Mouse (Mus musculus): ENCODE data around the gene Spdye4b.

The Spdye4b gene

DNA sequence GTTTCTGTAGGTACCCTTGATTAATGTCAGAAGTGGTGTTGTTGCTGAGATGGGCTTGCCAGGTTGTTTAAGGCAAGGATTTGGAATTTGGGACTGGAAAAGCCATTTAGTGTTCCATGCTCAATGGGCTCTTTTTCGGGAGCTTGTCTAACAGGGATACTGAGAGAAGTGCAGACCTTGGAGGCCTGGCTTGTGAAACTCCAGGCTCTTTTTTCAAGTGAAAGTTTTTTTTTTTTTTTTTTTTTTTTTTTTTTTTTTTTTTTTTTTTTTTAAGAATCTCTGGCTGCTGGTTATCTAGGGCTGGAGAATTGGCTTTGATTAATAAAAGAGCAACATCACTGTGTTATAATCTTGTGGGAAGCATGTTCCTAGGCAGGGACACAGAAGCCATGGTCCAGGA is 41.5 kb downstream of the Spdye4b start:
- DNase-seq: no peak

DNA sequence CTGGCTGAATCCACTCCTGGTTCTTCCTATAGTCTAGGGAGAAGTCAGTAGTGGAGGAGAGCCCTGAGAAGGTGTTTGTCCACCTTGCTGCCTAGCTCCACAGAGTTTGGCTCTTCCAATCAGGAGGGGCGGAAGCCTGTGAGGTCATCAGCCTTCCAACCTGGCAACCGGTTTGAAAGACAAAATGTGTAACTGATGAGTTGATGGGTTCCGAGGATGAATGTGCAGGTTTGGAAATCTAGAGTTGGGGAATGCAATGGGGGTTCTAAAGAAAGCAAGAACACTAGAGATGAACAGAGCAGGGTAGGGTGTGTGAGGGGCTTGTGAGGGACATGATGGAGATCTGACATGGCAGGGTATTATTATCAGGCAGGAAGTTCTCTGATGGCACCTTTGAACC is 46.0 kb downstream of the Spdye4b start, which contains the start of gene Spdye4a:
TSS of gene Spdye4a (minus strand) at position 101 of the 400 bp plus-strand sequence.
- DNase-seq: no peak

DNA sequence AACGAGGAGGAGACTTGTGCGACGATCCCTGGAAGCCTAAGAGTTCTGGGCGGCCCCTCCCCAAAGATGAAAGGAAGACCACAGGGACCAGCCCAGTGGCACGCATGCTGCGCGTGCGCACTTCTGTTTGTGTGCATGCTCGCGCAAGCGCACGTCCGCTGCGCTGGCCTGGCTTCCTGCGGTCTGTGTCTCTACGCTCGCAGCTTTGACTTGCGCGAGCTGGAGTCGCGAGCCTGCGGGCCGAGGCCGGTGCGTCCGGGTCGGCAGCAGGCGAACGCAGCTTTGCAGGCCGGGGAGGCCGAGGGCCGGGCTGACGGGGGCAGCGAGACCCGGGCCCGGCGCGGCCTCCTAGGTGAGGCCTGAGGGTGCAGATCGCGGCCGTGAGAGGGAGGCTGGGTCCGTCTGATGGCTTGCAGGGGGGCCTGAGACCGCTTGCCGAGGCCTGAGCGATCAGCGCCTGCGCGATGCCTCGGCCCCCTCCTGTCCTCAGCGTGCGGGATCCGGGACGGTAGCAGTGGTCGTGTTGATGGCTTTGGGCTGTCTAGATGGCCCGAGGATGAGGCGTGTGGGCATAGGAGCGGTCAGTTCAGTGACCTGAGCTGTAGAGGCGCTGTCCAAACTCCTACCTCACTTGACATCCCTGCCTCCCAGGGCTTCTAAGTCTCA is 54.3 kb downstream of the Spdye4b start, which contains the start of gene Zfp12:
TSS of gene Zfp12 (plus strand) at position 136 of the 666 bp plus-strand sequence.
- peak; percentile 92 for DNase-seq

DNA sequence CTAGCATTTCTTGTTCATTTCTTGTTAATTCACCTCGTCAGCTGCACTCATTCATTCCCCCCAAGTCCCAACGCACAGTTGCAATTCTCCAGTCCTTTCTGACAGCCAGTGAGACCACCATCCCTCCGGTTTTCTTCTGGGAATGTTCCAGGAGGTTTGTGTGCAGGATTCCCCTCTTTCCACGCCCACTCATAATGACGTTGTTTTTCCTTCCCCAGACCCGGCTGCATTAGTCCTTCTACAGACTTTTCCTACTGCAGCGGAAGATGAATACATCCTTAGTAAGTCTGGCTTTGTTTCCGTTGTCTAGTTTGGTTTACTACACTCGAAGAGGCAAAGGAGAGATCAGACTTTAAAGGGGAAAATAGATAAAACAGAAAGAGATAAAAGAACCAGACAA is 55.2 kb downstream of the Spdye4b start:
- no peak for DNase-seq

DNA sequence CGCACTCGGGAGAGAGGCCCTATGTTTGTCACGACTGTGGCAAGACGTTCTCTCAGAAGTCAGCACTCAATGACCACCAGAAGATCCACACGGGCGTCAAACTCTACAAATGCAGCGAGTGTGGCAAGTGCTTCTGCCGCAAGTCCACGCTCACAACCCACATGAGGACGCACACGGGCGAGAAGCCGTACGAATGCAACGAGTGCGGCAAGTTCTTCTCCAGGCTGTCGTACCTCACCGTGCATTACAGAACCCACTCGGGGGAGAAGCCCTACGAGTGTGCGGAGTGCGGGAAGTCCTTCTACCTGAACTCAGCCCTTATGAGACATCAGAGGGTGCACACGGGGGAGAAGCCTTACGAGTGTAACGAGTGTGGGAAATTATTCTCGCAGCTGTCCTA is 64.1 kb downstream of the Spdye4b start:
- DNase-seq: no peak

DNA sequence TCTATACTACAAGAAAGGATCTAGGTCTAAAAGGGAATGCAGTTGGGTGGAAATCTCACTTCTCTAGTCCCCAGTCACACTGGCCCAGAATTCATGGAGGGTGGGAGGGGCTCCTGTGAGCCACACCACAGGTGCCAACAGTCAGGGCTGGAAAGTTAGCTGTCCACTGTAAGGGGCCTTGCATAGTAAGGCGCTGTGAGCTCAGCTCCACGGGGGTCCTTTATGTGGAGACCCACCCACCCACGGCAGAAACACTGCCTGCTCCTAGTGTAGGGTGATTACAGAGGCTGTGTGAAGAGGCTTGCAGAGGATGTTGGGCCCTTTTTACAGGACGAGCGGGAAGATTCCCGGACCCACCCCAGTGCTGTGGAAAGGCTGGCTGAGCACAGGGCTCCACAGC is 71.2 kb downstream of the Spdye4b start:
- no peak for DNase-seq

DNA sequence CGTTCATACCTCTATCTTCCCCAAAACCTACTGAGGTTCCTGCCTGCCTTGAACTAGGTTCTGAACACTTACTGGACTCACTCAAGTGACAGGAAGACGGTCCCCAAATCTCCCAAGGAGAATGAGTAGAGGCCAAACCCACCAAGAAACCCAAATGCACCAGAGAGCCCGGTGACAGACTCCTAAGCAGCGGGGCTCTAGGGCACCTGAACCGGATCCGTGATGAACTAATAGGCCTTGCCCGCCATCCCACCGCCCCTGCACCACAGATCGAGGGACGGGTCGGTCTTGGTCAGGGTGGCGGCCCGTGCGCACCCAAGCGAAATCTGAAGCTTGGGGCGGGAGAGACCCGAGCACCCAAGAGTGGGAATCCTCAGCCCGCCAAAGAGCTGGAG is 72.0 kb downstream of the Spdye4b start:
- DNase-seq: no peak

DNA sequence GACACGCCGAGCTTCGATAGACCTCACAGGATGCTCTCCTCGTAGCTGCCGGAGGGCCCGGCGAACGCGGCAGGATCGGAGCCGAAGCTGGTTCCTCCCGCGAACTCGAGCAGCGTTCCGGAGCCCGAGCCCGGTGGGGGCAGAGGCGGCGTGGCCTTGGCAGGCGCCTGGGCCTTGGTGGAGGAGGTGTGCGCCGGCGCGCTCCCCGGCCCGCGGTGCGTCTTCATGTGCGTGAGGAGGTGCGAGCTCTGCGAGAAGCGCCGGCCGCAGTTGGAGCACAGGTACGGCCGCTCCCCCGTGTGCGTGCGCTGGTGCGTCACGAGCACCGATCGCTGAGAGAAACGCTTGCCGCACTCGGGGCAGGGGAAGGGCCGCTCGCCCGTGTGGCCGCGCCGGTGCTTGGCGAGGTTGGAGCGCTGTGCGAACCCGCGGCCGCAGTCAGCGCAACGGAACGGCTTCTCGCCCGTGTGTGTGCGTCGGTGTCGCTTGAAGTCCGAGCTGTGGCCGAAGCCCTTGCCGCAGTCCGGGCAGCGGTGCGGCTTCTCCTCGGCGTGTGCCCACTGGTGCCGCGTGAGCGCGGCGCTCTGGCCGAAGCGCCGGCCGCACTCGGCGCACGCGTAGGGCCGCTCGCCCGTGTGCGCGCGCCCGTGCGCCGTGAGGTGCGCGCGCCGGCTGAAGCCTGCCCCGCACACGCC is 72.5 kb downstream of the Spdye4b start:
- peak; percentile 37 for DNase-seq

DNA sequence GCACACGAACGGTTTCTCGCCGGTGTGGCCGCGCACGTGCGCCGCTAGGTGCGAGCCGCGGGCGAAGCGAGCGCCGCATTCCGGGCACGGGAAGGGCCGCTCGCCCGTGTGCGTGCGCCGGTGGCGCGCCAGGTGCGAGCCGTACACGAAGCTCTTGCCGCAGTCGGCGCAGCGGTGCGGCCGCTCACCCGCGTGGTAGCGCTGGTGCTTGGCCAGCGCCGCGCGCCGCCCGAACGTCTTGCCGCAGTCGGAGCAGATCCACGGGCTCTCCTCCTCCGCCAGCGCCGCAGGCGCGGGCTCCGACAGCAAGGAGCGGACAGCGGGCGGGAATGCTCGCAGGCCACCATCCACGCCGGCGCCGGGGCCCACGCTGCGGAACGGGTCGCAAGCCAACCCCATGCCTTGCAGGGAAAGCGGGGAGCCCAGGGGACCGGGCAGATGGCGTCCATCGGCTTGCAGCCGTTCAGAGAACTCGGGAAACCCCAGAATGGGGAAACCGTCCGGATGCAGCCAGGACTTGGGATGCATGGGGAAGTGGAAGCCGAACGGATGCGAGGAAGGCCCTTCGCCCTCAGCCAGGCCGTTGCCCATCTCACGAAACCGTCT is 73.2 kb downstream of the Spdye4b start:
- peak; percentile 13 for DNase-seq
